Mouse (Mus musculus) neural tube, embryonic 10.5 days (tissue): ENCODE results near the gene Taf5l.
"Not testable (repeated sequence)": the region's sequence is repeated elsewhere in the genome, so short reads cannot be mapped to it uniquely, and the experiment has no call there.

Experiments
- DNase-seq: peaks from one replicate; pipeline ENCODE4 v3.0.0-alpha.2; 2017; ENCODE audit warnings: low spot score; ENCODE audit errors: extremely low spot score

Taf5l gene

DNA sequence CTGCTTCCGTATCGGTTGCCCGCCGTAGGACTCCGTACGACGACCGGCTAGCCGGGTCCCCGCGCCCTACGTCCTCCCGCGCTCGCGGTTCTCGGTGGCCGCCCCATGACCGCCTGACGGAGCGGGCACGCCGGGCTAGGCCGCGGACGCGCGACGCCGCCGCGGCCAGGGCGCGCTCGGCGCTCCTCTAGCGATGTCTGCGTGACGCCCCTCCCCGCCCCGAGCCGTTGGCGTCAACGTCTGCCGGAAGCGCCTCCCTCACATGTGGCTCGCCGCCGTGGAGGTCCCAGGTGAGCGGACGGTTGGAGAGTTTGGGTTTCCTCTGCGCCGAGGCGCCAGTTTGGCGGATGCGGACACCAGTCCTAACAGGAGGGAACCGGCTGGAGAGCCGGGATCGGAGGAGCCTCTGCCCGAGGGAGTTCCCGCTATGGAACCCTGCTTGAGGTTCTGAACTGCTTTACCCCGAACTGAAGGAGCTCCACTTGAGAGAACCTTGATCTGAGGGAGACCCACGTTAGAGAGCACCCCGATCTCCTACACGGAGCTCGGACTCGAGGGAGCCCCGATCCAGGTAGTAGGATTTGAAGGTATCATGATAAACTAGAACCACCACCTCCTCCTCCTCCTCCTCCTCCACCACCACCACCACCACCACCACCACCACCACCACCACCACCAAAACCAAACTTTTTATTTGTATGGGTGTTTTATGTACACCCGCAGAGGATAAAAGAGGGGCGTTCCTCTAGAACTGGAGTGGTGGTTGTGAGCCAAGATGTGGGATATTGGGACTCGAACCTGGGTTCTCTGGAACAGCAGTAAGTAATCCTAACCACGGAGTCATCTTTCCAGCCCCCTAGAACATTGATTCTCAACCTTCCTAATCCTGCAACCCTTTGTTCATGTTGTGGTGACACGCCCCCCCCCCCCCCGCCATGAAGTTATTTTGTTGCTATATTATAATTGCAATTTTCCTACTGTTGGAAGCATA, at the start of gene Taf5l, which contains the start of gene Urb2:
Gene Taf5l (minus strand): TSS at position 161 of the 991 bp plus-strand sequence.
Gene Urb2 (plus strand): TSS at position 272 of the 991 bp plus-strand sequence.
- DNase-seq = peak; percentile 95

DNA sequence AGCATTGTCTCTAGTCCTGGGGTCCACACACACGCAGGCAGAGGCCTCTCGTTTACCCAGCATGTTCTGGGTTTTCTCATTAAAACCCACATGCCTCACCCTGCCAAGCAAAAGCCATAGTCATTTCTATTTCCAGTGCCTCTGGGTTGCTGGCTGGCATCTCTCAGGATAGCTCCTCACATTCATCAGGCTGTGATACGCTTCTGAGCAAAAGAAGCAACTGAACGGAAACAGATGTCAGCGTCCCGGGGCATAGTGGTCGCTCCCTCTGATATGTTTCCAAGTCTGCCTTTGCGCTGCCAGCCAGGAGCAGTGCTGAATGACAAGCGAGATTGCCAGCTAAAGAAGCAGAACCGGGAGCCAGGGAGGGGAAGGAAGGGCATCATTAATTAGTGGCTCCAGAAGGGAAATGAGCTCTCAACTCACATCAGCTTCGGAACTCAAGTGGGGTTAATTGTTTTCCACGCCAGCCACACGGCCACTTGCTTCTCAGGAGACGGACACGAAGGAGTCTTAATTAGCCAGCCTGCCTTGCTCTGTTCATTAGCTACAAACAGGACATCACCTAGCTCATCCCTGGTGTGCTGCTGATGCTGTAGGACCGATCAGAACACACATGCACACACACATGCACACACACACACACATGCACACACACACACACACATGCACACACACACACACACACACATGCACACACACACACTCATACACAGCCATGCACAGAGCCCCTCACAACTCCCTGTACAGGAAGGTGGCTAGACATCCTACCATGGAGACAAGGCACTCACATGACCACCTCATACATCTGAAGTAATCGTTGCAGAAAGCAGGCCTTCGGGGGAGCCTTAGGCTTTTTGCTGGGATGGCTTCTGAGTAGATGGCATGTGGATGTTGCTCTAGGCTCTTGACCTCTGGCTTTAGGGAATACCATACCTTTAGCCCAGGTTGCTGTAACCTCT, 49.4 kb upstream of the Taf5l start:
- no peak for DNase-seq

DNA sequence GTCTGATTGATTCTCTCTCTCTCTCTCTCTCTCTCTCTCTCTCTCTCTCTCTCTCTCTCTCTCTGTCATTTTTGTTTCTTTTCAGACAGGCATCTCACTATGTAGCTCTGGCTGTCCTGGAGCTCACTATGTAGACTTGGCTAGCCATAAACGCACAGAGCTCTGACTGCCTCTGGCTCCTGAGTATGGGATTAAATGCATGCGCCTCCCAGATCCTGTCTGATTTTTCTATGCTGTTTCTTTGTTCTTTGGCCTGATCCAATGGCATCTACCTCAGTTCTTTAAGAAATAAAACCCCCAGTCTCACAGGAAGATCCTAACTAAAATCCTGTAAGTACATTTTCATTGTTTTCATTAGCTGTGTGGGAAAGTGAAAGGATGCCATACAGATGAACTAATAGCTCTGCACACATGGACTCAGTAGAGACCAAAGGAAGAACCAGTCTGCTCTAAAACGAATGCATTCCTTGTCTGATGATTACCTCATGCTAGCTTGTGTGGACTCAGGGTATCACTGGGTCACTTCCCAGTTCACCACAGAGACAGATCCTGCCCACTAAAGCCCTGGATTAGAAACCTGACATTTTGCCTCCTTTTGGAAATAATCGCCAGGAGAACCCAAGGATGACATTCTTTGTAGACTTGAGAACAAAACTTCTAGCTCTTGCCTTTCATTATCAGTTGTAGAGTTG, 46.0 kb upstream of the Taf5l start:
- no peak for DNase-seq

DNA sequence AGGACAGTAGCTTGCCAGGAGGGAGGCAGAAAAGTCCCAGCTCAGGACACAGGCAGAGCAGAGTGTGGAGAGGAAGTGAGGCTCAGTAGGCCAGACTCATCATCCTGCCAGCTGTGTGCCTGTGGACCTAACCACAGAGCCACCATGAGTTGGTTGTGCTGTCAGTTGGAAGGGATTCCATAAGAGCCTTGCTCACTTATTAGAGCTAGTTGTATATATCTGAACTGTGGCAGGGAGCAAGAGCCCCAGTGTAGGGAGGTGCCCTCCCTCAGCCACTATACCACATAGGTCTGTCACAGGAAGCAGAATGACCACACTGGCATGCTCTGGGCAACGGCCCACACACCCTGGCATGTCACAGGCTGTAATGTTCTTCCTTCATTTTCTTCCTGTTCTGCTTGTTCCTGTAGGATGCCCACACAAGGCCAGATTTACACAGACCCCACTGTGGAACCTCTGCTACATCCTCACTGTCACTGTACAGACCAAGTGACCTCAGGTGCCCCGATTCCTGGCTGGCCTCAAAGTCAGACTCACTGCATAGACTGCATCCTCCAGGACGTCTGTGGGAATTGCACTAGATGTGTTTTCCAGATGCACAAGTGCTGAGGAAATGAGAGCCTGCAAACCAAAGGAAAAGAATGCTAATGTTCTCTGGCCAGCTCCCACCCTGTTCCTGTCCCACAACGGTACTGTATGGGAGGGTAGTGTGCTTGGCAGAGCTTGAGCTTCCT, 45.3 kb upstream of the Taf5l start:
- no peak for DNase-seq

DNA sequence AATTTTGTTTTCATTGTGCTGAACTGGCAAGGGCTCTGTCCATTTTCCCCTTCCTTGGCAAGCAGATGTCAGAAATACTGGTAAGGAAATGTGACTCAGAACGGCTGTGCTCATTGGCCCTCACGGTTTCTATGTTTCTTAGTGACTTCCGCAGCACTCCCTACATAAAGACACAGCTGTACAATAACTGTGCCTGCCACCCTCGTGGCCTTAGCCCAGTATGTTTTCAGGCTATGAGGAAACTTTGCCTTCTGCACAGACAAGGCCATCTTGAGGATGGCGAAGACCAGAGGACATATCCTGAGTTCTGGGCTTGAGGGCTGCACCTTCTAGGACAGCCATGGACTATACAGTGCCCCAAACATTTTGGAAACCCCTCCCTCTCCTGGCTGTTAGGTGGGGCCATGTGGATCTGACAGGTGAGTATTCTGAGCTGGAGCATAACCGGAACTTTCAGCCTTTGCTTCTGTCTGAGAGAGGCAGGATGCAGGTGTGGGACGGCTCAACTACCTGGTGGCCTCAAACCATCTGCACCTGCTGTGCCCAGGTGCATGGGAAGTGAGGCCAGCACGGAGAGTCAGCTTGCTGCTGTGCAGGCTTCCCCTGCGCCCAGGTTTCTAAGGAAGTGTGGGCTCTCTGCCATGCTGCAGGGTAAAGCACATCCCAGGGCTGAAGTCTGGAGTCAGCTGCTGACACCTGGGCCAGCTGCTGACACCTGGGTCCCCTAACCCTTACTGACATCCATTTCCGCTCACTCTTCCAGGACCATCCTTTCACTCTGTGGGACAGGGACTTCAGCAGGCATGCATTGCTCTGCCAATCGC, 35.8 kb upstream of the Taf5l start:
- no peak for DNase-seq

DNA sequence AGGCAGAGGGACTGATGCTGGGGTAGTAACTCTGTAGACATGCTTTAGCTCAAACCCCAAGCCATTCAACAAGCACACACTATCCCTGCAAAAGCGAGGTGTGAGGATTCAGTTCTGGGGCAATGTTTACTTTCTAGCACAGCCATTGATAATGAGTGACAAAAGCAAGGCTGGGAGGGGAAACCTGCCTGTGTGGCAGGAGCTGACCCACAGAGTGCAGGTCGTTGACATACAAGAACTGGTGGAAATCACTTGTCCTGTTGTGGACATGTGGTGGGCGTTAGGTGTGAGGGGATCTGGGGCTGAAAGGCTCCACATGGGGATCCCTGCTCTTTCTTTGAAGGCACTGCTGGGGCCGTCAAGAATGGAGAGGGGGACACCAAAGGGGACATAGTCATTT, 31.4 kb upstream of the Taf5l start:
- no peak for DNase-seq

DNA sequence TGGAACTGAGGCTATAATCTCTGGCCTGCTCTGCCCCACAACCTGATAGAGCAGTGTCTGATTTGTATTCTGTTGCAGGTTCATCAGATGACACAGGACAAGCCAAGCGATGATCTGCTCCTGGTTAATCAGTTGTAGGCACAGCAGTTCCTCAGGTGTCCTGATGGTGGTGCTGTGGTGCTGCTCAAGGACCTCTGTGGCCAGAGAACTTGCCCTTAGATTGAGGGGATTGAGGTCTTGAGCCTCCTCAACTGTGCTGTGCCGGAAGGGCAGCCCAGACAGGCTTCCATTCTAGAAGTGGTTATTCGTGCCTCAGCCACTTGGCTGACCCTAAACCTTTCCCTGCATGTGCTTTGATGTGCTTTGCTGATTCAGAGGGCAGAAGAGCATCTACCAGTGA, 30.9 kb upstream of the Taf5l start:
- peak; percentile 75 for DNase-seq

DNA sequence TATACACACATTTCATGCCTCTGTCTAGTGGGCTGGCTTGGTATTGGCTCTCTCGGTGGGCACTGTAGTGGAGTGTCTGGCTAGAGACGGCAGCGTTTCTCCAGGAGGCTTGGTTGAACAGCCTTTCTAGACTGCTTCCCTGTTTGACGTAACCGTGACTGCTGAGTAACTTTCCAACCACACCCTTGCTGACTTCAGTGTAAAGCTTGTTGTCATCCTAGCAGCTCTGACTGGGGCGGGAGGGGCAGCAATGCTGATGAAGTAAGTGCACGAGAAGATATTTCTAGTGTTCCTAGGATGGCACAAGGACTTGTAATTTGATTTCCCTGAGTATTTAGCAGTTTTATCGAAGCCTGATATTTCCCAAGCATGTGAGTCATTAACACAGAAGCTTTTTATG, 24.7 kb upstream of the Taf5l start:
- DNase-seq = no peak

DNA sequence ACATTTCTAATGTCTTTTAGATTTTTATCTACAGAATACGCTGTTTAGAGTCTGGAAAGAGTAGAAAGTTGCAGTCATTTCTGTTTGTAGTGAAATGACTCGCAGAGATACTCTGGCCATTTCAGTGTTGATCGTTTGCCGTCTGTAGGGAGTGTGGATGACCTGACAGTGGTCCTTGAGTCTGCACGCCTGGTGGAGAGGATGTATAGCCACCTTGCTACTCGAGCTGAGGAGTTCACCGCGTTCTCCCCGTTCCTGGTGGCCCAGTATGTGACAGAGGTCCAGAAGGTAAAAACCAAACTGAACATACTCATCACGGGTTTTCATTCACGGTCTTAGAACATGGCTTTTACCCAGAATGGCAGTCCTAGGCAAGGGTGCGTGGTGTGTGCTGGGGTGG, 23.7 kb upstream of the Taf5l start:
- no peak for DNase-seq

DNA sequence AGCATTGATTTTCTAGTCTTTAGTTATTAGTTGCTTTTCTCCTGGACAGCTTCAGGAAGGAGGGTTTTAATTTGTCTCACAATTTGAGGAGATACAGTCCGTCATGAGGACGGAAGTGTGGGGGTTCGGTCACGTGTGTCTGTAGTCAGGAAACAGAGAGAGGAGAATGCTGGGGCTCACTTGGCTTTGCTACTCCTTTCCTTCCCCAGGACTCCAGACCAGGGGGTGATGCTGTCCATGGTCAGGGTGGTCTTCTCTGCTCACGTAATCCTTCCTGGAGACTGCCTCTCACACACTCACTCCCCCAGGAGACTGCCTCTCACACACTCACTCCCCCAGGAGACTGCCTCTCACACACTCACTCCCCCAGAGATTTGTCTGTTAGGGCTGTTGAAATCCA, 23.2 kb upstream of the Taf5l start:
- DNase-seq = no peak

DNA sequence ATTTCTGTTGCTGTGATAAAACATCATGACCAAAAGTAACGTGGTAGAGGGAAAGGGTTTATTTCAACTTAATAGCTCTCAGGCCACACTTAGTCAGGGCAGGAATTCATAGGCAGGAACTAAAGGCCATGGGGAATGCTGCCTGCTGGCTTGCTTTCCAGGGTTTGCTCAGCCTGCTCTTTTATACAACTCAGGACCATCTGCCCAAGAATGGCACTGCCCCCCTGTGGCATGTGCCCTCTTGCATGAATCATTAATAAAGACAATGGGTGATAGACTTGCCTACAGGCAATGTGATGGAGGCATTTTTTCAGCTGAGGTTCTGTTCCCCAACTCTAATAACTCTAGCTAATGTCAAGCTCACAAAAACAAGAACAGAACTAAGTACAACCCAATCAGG, 21.0 kb upstream of the Taf5l start:
- no peak for DNase-seq

DNA sequence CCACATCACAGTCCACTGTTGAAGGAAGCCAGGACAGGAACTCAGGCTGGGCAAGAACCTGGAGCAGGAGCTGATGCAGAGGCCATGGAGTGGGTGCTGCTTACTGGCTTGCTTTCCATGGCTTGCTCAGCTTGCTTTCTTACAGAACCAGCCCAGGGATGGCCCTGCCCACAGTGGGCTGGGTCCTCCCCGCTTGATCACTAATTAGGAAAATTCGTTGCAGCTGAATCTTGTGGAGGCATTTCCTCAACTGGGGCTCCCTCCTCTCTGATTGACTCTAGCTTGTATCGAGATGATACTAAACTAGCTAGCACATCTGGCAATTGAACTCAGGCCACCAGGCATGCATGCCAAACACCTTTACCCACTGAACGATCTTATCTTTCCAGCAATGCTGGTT, 18.2 kb upstream of the Taf5l start:
- no peak for DNase-seq

DNA sequence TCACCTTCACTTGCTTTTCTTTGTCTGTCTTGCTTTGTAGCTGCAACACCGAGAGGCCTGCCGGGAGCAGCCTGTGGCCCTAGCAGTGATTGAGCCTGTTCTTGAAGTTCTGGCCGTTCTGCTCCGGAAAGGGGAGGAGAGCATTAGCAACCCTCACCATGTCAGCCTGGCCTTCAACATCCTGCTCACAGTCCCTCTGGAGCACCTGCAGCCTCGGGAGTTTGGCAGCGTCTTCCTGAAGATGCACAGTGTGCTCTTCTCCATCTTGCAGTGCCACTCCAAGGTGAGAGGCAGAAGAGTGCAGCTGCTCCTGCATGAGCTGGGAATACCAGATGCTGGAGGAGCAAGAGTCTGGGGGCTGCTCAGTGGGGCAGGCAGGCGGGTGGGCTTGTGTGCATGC, 16.9 kb upstream of the Taf5l start:
- DNase-seq = no peak

DNA sequence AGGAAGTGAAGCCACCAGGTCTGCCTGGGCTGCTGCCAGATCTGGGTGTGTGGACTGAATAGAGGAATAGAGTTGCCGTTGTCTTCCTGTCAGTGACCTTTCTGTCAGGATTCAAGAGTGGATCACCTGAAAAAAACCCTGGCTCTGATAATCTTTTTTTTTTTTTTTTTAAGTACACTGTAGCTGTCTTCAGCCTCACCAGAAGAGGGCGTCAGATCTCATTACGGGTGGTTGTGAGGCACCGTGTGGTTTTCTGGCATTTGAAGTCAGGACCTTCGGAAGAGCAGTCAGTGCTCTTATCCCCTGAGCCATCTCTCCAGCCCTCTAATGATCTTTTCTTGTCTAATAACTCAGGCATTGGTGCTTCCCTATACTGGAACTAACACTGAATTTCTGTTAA, 12.2 kb upstream of the Taf5l start:
- no peak for DNase-seq

DNA sequence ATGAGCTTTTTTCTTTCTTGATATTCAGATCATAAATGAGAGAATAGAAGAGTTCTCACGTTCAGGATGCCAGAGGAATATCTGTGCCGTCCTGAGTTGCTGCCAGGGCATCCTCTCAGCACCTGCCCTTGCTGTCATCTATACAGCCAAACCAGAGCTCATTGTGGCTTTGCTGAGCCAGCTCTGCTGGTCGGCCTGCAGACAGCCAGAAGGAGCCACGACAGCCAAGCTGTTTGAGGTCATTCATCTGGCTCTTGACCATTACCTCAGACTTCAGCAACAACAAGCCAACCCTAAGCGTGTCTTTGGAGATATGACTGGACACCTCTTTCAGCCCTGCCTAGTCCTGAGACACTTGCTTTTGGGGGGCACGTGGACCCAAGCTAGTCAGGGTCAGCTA, 6.6 kb upstream of the Taf5l start:
- no peak for DNase-seq

DNA sequence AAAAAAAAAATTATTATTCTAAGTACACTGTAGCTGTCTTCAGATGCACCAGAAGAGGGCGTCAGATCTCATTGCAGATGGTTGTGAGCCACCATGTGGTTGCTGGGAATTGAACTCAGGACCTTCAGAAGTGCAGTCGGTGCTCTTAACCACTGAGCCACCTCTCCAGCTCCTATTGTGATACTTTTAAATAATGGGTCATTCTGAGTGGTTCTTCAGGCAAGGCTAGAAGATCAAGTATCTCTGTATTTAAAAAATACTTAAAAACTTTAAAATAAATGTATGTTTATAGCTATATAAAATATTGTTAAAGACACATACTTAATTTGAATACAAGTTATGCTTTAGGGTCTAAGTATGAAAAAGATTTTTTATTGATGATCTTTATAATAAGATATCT, 5.1 kb upstream of the Taf5l start:
- DNase-seq = not testable (repeated sequence)

DNA sequence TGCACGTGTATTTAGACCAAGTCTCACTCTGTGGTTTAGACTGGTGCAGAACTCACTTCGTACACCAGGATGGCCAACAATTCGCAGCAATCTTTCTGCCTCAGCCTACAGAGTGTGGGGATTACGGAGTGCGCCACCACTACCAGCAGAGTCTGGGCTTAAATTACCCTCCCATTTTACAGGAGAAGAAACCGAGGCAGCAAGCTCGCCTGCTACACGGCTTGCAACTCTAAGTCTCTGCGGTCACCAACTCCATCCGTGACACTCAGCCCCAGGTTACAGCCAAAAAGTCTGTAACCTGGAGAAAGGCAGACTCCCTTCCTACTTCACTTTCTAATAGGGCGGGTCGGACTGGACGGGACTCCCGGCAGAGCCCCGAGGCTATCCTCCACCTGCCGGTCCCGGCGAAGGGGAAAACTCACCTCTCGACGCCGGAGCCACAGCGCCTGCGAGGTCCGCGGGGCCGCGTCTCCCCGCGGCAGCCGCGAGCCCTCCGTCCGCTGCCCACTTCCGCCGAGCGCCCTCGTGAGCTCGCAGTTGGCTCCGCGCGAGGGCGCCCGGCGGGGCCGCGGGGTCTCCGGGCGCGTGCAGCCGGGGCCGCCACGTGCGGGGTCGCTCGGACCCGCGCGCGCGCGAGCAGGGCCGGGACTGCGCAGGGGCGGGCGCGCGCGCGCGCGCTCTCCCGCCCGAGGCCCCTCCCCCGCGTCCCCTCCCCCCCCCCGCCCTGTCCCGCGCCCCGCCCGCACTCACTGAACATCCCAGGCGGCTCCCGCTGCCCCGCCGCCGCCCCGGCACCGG, 559 bp downstream of the Taf5l start:
- DNase-seq = peak; percentile 76

DNA sequence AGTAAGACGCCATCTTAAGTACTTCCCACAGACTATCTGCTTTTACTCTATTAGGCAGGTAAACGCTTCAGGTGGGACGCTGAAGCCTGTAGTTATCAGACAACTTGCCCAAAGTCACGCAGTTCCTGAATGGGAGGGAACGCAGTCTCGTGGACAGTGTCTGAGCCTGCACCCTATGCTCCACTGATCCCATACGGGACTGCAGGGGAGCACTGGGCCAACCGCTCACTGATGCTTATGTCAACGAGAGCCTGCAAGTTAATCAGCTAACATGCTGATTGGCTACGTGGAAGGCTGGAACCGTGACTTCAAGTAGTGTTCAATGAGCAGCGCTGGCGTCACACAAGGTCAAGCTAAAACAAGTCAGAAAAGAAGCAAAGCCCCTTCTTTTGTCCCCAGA, 1.4 kb downstream of the Taf5l start:
- DNase-seq = peak; percentile 19

DNA sequence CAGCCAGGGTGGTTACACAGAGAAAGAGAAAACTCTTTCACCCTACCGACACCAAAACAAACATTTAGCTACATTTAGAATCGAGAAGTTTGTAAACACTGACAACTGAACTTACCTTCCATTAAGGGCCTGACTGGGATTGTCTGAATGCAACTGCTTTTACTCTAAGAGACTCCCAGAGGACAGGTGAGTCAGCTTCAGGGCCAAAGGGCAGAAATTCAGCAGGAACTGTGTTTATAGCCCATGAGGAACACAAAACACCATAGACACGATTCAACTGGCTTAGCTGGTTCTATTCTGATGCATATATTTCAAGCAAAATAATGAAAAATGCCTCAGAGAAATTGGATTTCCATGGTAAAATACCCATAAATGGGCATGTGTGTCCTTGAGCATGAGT, 6.4 kb downstream of the Taf5l start:
- no peak for DNase-seq
